ENCODE assay signal across 8 mouse cellular contexts in genomic region chr16:32803252-32803853, GRCm38 (mm10). TPM values are rescaled to one million over a fixed set of nuclear protein-coding genes. Genes with fewer than 3 reads are reported as not detected.
DNase-seq lines count a peak whose midpoint lies in the region; ATAC-seq and TF ChIP-seq lines count a peak whose summit lies in the region.

No protein-coding gene starts in this region.

- TF ChIP-seq CTCF in cerebellum, adult 2 months (IDR thresholded peaks at IDR 0.05; ENCODE audit: borderline replicate concordance, insufficient read depth, low read depth, low read length), result no peak

- no peak overlapping the region for H3K4me2 ChIP-seq in neural tube, embryonic 13.5 days
- no peak overlapping the region for H3K4me2 ChIP-seq in lung, embryonic 15.5 days

- no peak overlapping the region for H3K4me3 ChIP-seq in neural tube, embryonic 13.5 days
- H3K4me3 ChIP-seq in cerebellum, adult 2 months (replicated peaks; ENCODE audit: insufficient read depth, low read depth, low read length), result no peak overlapping the region
- no peak overlapping the region for H3K4me3 ChIP-seq in lung, embryonic 15.5 days

- H3K27ac ChIP-seq in neural tube, embryonic 13.5 days (replicated peaks), result peak overlapping the region; percentile 61
- no peak overlapping the region for H3K27ac ChIP-seq in cerebellum, adult 2 months (ENCODE audit: insufficient read depth, low read length)
- H3K27ac ChIP-seq in lung, embryonic 15.5 days, result peak overlapping the region; percentile 80

- H3K9me3 ChIP-seq in neural tube, embryonic 13.5 days, result no peaks in the 10 kb centered on the region
- no peaks in the 10 kb centered on the region for H3K9me3 ChIP-seq in lung, embryonic 15.5 days

- H3K9ac ChIP-seq in neural tube, embryonic 13.5 days, result no peak overlapping the region
- no peak overlapping the region for H3K9ac ChIP-seq in lung, embryonic 15.5 days

- peak; percentile 68 for ATAC-seq in neural tube, embryonic 13.5 days (ENCODE audit: low read depth)
- peak; percentile 41; the same call in 1 of the 2 replicates for ATAC-seq in lung, embryonic 15.5 days (ENCODE audit: borderline replicate concordance, extremely low read depth, low FRiP score, low TSS enrichment)
- ATAC-seq in megakaryocyte-erythroid progenitor cell, adult 5-6 weeks (replicated peaks; ENCODE audit: low FRiP score, low TSS enrichment, poor library complexity, severe bottlenecking), result no peak

- H3K36me3 ChIP-seq in neural tube, embryonic 13.5 days, result no peaks in the 10 kb centered on the region
- H3K36me3 ChIP-seq in lung, embryonic 15.5 days, result no peaks in the 10 kb centered on the region

- TF ChIP-seq POLR2A in cerebellum, adult 2 months (IDR thresholded peaks at IDR 0.05; ENCODE audit: borderline replicate concordance, insufficient read depth, low read length), result no peak

- H3K27me3 ChIP-seq in neural tube, embryonic 13.5 days, result no peaks in the 10 kb centered on the region
- H3K27me3 ChIP-seq in cerebellum, adult 2 months (ENCODE audit: control insufficient read depth, insufficient read depth, low read length), result no peaks in the 10 kb centered on the region
- no peaks in the 10 kb centered on the region for H3K27me3 ChIP-seq in lung, embryonic 15.5 days

- DNase-seq in neural tube, embryonic 10.5 days (ENCODE audit: extremely low spot score, low spot score), result no peak
- DNase-seq in cerebellum, adult 2 months, result peak; percentile 65 to 66
- DNase-seq in gastrocnemius, postnatal 25 days, result peak; percentile 64
- peak; percentile 81 for DNase-seq in kidney, postnatal 14 days
- DNase-seq in right cerebral cortex, postnatal 4 days, result peak; percentile 66

- 42% methylated on average over 6 of the region's 6 CpGs for whole genome bisulfite sequencing in neural tube, embryonic 13.5 days
- WGBS in cerebellum, adult 2 months, result 10% methylated on average over 6 of the region's 6 CpGs
- 11% methylated on average over 6 of the region's 6 CpGs for WGBS in lung, embryonic 15.5 days

- H3K4me1 ChIP-seq in neural tube, embryonic 13.5 days (replicated peaks), result peaks cover 18% of the 10 kb centered on the region
- peaks cover 6% of the 10 kb centered on the region; the same call in 1 of the 2 replicates for H3K4me1 ChIP-seq in cerebellum, adult 2 months (ENCODE audit: control insufficient read depth, insufficient read depth, low read length)
- H3K4me1 ChIP-seq in lung, embryonic 15.5 days, result peaks cover 50% of the 10 kb centered on the region

RNA-seq across cellular contexts. Expression of gene Muc20, which starts 6.1 kb away (rescaled TPM):
- not detected in 2 replicates for polyA plus RNA-seq in neural tube, embryonic 13.5 days (2015; fragmentation: Nextera tagmentation; extraction: Ambion mirVana)
- not detected in 2 replicates for polyA plus RNA-seq in cerebellum, adult 2 months (2012; rRNA removed)
- total RNA-seq in gastrocnemius, postnatal 25 days (2021), result under 1 TPM; 0.28 to 0.64 TPM
- polyA plus RNA-seq in lung, embryonic 15.5 days (2015; fragmentation: Nextera tagmentation; extraction: Ambion mirVana), result 0.04 and 0.09 TPM in 2 replicates
- not detected in 2 replicates for total RNA-seq in megakaryocyte-erythroid progenitor cell, adult 5-6 weeks (2014; fragmentation: Nextera tagmentation)
- total RNA-seq in megakaryocyte-erythroid progenitor cell, adult 5-6 weeks (2017), result not detected in 2 replicates

RNA-seq across cellular contexts. Expression of gene Smbd1, which starts 6.9 kb away (rescaled TPM):
- polyA plus RNA-seq in neural tube, embryonic 13.5 days (2015; fragmentation: Nextera tagmentation; extraction: Ambion mirVana), result not detected in 2 replicates
- polyA plus RNA-seq in cerebellum, adult 2 months (2012; rRNA removed), result not detected in 2 replicates
- not detected for total RNA-seq in gastrocnemius, postnatal 25 days (2021)
- polyA plus RNA-seq in lung, embryonic 15.5 days (2015; fragmentation: Nextera tagmentation; extraction: Ambion mirVana), result not detected in 2 replicates
- not detected in 2 replicates for total RNA-seq in megakaryocyte-erythroid progenitor cell, adult 5-6 weeks (2014; fragmentation: Nextera tagmentation)
- total RNA-seq in megakaryocyte-erythroid progenitor cell, adult 5-6 weeks (2017), result not detected in 2 replicates
